Mouse (Mus musculus) stomach, postnatal 0 days (tissue): ENCODE results near the gene Tnfrsf23. TPM values are rescaled to one million over a fixed set of nuclear protein-coding genes. Genes with fewer than 3 reads are reported as not detected.
A peak's percentile ranks its signal among the peaks of the same experiment; 100 is the strongest.

Experiments
- ATAC-seq: fragments of 200-750 bp; cut with Nextera tagmentation; 2 replicates; pipeline ENCODE4 v1.8.0; 2017; ENCODE audit not compliant: low FRiP score, low TSS enrichment
- DNase-seq: peaks from one replicate; pipeline ENCODE4 v3.0.0-alpha.2; 2016; ENCODE audit warnings: low spot score
- H3K27ac ChIP-seq: fragments of 300-500 bp; sonication (generic); replicated peaks from 2 replicates; pipeline ENCODE4 v1.5.1; 2014; ENCODE audit warnings: mild to moderate bottlenecking, control low read depth
- H3K27me3 ChIP-seq: fragments of 300-500 bp; sonication (generic); 2 replicates; pipeline ENCODE4 v1.6.1; 2014; ENCODE audit warnings: low read length; ENCODE audit not compliant: control insufficient read depth, insufficient read depth
- H3K36me3 ChIP-seq: fragments of 300-500 bp; sonication (generic); 2 replicates; pipeline ENCODE4 v1.6.1; 2014; ENCODE audit warnings: low read length, mixed read lengths; ENCODE audit not compliant: control insufficient read depth, insufficient read depth
- H3K4me1 ChIP-seq: fragments of 300-500 bp; sonication (generic); replicated peaks from 2 replicates; pipeline ENCODE4 v1.6.1; 2014; ENCODE audit warnings: antibody characterized with exemption; ENCODE audit not compliant: control insufficient read depth, insufficient read depth
- H3K4me2 ChIP-seq: fragments of 300-500 bp; sonication (generic); replicated peaks from 2 replicates; pipeline ENCODE4 v1.6.1; 2014; ENCODE audit warnings: low read depth, mild to moderate bottlenecking, control low read depth, moderate library complexity
- H3K4me3 ChIP-seq: fragments of 300-500 bp; sonication (generic); 2 replicates; pipeline ENCODE4 v1.5.1; 2014; ENCODE audit warnings: low read depth, low read length, control low read depth
- H3K9ac ChIP-seq: fragments of 300-500 bp; sonication (generic); 2 replicates; pipeline ENCODE4 v1.6.1; 2014; ENCODE audit warnings: mild to moderate bottlenecking, low read length, control low read depth, mixed read lengths
- H3K9me3 ChIP-seq: fragments of 300-500 bp; sonication (generic); 2 replicates; pipeline ENCODE4 v1.6.1; 2016; ENCODE audit warnings: low read length; ENCODE audit not compliant: control insufficient read depth
- CTCF ChIP-seq: IDR thresholded peaks from 2 replicates; pipeline ENCODE4 v1.5.1; 2016; ENCODE audit warnings: antibody characterized with exemption, low read depth, mild to moderate bottlenecking, moderate library complexity
- EP300 ChIP-seq: optimal IDR thresholded peaks from 2 replicates; pipeline ENCODE3; 2016; ENCODE audit warnings: antibody characterized with exemption
- WGBS: fragments of 180-500 bp; shearing (Covaris S2); extraction: QIAGEN DNeasy Blood & Tissue Kit; methylation state at CpG from one replicate; pipeline ENCODE4 v1.1.7; 2014; 5-methylcytosine and 5-hydroxymethylcytosine counted together
- polyA plus RNA-seq: library from polyadenylated mRNA; unstranded; fragments of >200 nt; fragmentation: Nextera tagmentation; extraction: Ambion mirVana; gene quantifications from 2 replicates; pipeline ENCODE4 v1.2.1, GENCODE M21; 2015

Gene Tnfrsf23
- polyA plus RNA-seq, 1 experiment from 2014 or later, result 2.9 TPM

DNA sequence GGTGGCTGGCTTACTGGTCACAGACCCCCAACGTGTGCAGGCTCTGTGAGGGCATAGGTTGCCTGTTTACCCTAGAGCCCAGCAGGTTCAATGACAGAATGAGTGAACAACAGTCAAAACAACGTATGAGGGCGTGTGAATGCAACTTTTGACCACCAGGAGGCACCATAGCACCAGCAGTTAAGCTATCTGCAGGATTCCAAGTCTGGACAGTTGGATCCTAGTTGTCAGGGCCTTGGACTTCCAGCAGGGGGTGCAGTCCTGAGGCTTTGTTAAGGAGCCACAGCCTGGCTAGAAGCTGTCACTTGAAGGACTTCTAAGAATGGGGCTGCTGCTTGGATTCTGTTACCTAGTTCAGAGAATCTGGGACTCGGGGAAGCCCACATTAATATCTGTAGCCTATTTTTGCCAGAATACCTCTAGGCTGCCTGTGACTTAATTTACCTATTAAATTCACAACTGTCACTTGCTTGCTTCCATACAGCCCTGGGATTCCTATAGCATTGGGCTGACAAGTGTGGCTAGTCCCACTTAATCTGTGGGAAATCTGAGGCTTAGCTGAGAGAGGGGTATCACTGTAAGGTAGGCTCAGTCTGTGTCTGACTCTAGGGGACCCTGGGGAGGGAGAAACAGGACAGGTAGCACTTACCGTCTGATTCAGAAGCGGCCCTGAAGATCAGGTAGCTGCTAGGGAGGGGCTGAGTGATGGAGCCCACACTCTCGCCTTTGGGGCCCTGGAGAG, 21.2 kb upstream of the Tnfrsf23 start:
- Histone ChIP-seq H3K27me3 (no peaks in the 10 kb centered on the region), H3K4me2 (no peak overlapping the region), H3K27ac (no peak overlapping the region), H3K9me3 (no peaks in the 10 kb centered on the region), H3K4me3 (no peak overlapping the region), H3K9ac (no peak overlapping the region), H3K4me1 (no peaks in the 10 kb centered on the region), H3K36me3 (peaks cover 38% of the 10 kb centered on the region)
- 35% methylated on average over 7 of the region's 7 CpGs for WGBS
- ATAC-seq, result peak; percentile 85
- DNase-seq, result peak; percentile 94
- TF ChIP-seq CTCF (peak; percentile 100), EP300 (no peak)

DNA sequence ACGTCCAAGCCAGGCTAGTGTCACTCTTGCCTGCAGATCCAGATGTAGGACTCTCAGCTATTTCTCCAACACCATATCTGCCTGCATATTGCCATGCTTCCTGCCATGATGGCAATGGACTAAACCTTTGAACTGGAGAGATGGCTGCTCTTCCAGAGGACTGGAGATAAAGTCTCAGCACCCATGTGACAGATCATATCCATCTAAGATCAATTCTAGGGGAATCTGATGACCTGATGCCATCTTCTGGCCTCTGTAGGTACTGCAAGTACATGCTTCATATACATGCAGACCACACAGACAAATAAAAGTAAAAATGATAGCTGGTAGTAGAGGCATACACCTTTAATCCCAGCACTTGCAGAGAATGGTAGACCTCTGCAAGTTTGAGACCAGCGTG, 10.5 kb upstream of the Tnfrsf23 start:
- Histone ChIP-seq H3K36me3 (peaks cover 44% of the 10 kb centered on the region), H3K4me3 (no peak overlapping the region)
- DNase-seq, result peak; percentile 50

DNA sequence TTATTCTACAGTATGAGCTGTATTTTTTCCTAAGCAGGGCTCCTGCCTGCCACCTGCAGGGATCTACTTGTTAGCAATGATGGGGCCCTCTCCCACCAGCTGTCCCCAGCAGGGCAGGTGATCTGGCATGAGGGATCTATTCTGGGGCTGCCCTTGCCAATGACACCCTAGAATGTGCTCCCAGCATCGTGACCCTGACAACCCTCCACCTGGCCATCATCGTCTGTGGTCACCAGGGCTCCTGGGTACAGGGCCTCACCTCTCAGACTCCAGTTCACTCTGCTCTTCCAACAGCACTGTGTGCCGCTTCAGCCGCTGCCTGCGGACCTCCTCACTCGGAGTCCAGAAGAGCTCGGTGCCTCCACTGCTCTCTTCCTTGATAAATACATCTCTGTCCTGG, 8.9 kb upstream of the Tnfrsf23 start:
- Histone ChIP-seq H3K9ac (no peak overlapping the region), H3K4me3 (no peak overlapping the region), H3K4me2 (no peak overlapping the region), H3K36me3 (peaks cover 40% of the 10 kb centered on the region), H3K27me3 (no peaks in the 10 kb centered on the region), H3K4me1 (no peaks in the 10 kb centered on the region), H3K27ac (no peak overlapping the region), H3K9me3 (no peaks in the 10 kb centered on the region)
- TF ChIP-seq CTCF, result no peak
- no peak for TF ChIP-seq EP300
- no peak for ATAC-seq
- DNase-seq, result no peak
- 90% methylated on average over 7 of the region's 7 CpGs for WGBS

More for the DNA sequence above, 10.5 kb upstream of the Tnfrsf23 start:
- no peak for ATAC-seq
- no peaks in the 10 kb centered on the region for H3K9me3 ChIP-seq
- WGBS, result 66% methylated on average over 2 of the region's 2 CpGs
- H3K9ac ChIP-seq, result no peak overlapping the region
- no peaks in the 10 kb centered on the region for H3K27me3 ChIP-seq
- no peak overlapping the region for H3K4me2 ChIP-seq
- no peak overlapping the region for H3K27ac ChIP-seq
- TF ChIP-seq CTCF, result peak; percentile 78
- no peak for TF ChIP-seq EP300
- no peaks in the 10 kb centered on the region for H3K4me1 ChIP-seq

DNA sequence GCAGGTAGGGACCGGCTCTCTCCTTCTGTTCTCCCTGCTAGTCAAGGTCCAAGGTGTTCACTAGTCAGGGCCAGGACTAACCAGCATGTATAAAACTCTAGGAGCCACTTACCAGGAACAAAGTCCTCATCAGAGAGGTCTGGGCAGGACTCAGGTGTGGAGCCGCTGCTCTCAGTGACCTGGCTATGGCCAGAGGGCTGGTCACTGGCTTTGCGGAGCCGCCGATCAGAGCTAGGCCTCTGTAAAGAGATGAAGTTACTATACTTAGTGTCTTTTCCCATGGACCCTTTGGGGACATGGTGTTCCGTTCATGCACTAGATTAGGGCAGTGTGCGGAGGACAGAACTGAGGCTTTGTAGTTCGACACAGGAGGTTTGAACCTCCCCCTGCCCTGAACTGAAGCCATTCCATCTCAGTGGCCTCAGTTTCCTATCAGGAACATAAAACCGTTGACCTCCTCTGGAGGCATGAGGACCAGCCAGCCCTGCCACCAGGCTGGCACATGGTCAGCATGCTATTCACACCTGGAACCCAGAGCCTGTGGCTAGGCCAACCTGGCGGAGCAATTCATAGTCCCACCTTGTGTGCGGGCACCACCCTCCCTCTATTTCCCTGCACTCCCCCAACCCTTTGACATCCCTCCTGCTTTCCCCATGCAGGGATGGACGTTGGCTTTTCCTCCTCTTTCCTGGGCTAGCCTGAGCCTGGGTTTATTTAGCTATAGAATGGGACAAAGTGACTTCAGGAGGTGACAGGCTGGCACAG, 7.3 kb upstream of the Tnfrsf23 start:
- no peak for ATAC-seq

DNA sequence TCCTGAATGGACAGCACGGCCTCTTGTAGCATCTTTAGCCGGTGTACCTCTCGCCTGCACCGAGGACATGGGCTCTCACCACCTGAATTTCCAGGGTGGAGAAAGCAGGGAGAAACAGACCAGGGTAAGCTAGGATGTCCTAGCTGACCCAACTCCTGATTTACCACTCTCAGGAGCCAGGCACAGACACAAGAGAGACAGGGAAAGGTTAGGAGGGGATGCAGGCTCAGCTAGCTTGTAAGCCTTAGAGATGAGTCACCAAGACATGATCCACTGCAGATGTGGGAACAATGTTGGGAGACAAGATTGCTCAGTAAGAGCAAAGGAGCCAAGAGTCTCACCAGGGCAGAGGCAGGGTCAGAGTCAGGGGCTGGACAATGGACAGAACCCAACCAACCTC, 6.2 kb upstream of the Tnfrsf23 start:
- Histone ChIP-seq H3K4me3 (no peak overlapping the region), H3K9ac (no peak overlapping the region), H3K4me1 (no peaks in the 10 kb centered on the region), H3K4me2 (no peak overlapping the region), H3K27ac (peak overlapping the region; percentile 5), H3K27me3 (no peaks in the 10 kb centered on the region), H3K9me3 (no peaks in the 10 kb centered on the region), H3K36me3 (peaks cover 37% of the 10 kb centered on the region)
- no peak for DNase-seq
- WGBS, result 99% methylated on average over 4 of the region's 4 CpGs
- no peak for ATAC-seq
- TF ChIP-seq CTCF (no peak), EP300 (no peak)

More for the DNA sequence above, 7.3 kb upstream of the Tnfrsf23 start:
- Histone ChIP-seq H3K36me3 (peaks cover 41% of the 10 kb centered on the region), H3K27ac (no peak overlapping the region), H3K9ac (no peak overlapping the region), H3K4me3 (no peak overlapping the region), H3K9me3 (no peaks in the 10 kb centered on the region), H3K4me1 (no peaks in the 10 kb centered on the region), H3K4me2 (no peak overlapping the region), H3K27me3 (no peaks in the 10 kb centered on the region)
- 90% methylated on average over 12 of the region's 12 CpGs for WGBS
- DNase-seq, result no peak
- TF ChIP-seq EP300, result no peak
- TF ChIP-seq CTCF, result no peak

DNA sequence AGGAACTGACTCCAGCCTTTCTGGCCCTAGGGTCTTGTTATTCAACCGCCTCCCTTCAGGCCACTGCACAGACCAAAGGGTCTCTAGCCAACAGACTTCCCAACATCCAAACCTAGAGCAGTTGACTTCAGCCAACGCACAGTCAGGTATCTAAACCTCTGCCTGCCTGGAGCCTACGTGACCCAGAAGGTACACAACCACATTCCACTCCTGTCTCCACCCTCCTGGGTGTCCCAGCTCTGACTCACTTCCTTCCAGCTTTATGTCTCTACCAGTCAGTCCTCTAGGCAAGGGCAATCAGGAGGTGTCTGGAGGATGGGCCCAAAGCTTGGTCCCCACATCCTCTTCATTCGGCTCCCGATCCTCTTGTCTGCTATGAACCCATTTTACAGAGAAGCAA, 5.5 kb upstream of the Tnfrsf23 start:
- WGBS, result 72% methylated on average over 5 of the region's 5 CpGs
- peak; percentile 80 for ATAC-seq

More for the DNA sequence above, 5.5 kb upstream of the Tnfrsf23 start:
- H3K27me3 ChIP-seq, result no peaks in the 10 kb centered on the region
- H3K4me2 ChIP-seq, result no peak overlapping the region
- H3K9ac ChIP-seq, result no peak overlapping the region
- DNase-seq, result no peak
- no peaks in the 10 kb centered on the region for H3K9me3 ChIP-seq
- H3K4me3 ChIP-seq, result no peak overlapping the region
- peak; percentile 7 for TF ChIP-seq EP300
- no peak for TF ChIP-seq CTCF
- peak overlapping the region; percentile 73 for H3K27ac ChIP-seq
- no peaks in the 10 kb centered on the region for H3K4me1 ChIP-seq
- H3K36me3 ChIP-seq, result peaks cover 35% of the 10 kb centered on the region
